13 mouse cellular contexts compared by ENCODE assay signal in the genomic region with DNA sequence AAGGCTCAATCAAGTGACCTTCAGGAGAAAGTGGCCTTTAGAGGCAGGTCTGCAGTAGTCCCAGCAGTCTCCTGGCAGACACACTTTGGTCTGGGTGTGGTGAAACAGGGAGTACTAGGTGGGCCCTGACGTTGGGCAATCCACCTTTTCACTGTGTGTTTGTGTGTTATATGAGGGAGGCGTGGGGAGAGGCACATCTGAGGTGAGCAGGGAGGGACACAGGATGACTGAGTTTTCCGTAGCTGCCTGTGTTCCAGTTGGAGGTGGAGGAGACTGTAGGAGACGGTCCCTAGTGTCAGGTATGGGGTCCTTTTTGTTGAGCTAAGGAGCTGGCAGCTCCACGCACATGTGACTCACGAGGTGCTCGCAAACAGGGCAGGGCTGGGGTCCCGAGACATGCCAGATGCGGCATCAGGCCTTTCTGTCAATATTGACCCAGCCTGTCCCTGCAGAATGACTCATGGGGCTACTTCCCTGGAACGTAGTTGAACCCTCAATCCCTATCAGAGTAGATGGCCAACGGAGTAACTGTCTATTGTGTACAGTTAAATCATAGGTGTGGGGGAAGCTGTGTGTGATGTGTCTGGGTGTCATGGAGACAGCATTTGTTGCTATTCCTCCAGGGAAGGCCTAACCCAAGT. TPM values are rescaled to one million over a fixed set of nuclear protein-coding genes. Genes with fewer than 3 reads are reported as not detected.
DNase-seq lines count a peak whose midpoint lies in the region; ATAC-seq lines count a peak whose summit lies in the region.
"Had no signal": no experiment of that assay in that cellular context is flagged by ENCODE, and none has a peak within 500 bp of the region (broad histone marks: within the 10 kb centered on the region; RNA-seq: fewer than 3 reads in every experiment).

No protein-coding gene starts in this region.

- peaks cover 40% of the 10 kb centered on the region for H3K4me1 ChIP-seq in kidney, embryonic 15.5 days
- no peaks in the 10 kb centered on the region for H3K4me1 ChIP-seq in kidney, embryonic 14.5 days (ENCODE audit: control insufficient read depth, insufficient read depth, low read length)
- H3K4me1 ChIP-seq in limb, embryonic 13.5 days, result peaks cover 20% of the 10 kb centered on the region

- peak; percentile 74 for DNase-seq in 3T3-L1 (ENCODE audit: low read depth, low spot score)
- peak; percentile 48 for DNase-seq in MN1 (ENCODE audit: low spot score)
- DNase-seq in natural killer cell, adult 2 months (ENCODE audit: low spot score in 2 of 2), result no peak
- no peak for DNase-seq in adrenal gland, adult 2 months

- peak overlapping the region; percentile 20 for H3K4me2 ChIP-seq in kidney, embryonic 15.5 days
- H3K4me2 ChIP-seq in kidney, embryonic 14.5 days (replicated peaks; ENCODE audit: low read depth, low read length), result no peak overlapping the region
- 0 out of 2 replicates have a peak overlapping the region, but pooled peaks have one; percentile 7 for H3K4me2 ChIP-seq in limb, embryonic 13.5 days (replicated peaks)

- H3K36me3 ChIP-seq in kidney, embryonic 15.5 days, result no peaks in the 10 kb centered on the region
- no peaks in the 10 kb centered on the region for H3K36me3 ChIP-seq in kidney, embryonic 14.5 days (ENCODE audit: control insufficient read depth, insufficient read depth, low read length)
- H3K36me3 ChIP-seq in limb, embryonic 13.5 days, result no peaks in the 10 kb centered on the region

- no peak overlapping the region for H3K4me3 ChIP-seq in kidney, embryonic 15.5 days (replicated peaks)
- H3K4me3 ChIP-seq in kidney, embryonic 14.5 days (ENCODE audit: low read length), result no peak overlapping the region
- H3K4me3 ChIP-seq in limb, embryonic 13.5 days, result no peak overlapping the region

- H3K9ac ChIP-seq in kidney, embryonic 15.5 days, result no peak overlapping the region
- H3K9ac ChIP-seq in kidney, embryonic 14.5 days (ENCODE audit: low read depth, low read length), result no peak overlapping the region
- H3K9ac ChIP-seq in limb, embryonic 13.5 days, result no peak overlapping the region

- H3K9me3 ChIP-seq in kidney, embryonic 15.5 days (replicated peaks), result no peaks in the 10 kb centered on the region
- no peaks in the 10 kb centered on the region for H3K9me3 ChIP-seq in kidney, embryonic 14.5 days (ENCODE audit: control insufficient read depth, low read length)
- H3K9me3 ChIP-seq in limb, embryonic 13.5 days, result peaks cover 5% of the 10 kb centered on the region; the same call in 1 of the 2 replicates

- H3K27me3 ChIP-seq in kidney, embryonic 15.5 days, result no peaks in the 10 kb centered on the region
- H3K27me3 ChIP-seq in kidney, embryonic 14.5 days (ENCODE audit: control insufficient read depth, insufficient read depth, low read length), result no peaks in the 10 kb centered on the region
- H3K27me3 ChIP-seq in limb, embryonic 13.5 days, result peaks cover 6% of the 10 kb centered on the region; the same call in 1 of the 2 replicates

- no peak overlapping the region for H3K27ac ChIP-seq in kidney, embryonic 15.5 days
- H3K27ac ChIP-seq in kidney, embryonic 14.5 days (ENCODE audit: low read depth, low read length), result no peak overlapping the region
- no peak overlapping the region for H3K27ac ChIP-seq in limb, embryonic 13.5 days

- no peak for ATAC-seq in kidney, embryonic 15.5 days (replicated peaks; ENCODE audit: low FRiP score)
- ATAC-seq in kidney, embryonic 14.5 days (ENCODE audit: low FRiP score, low TSS enrichment), result no peak
- ATAC-seq in limb, embryonic 13.5 days (ENCODE audit: low FRiP score, low read depth), result no peak

- WGBS in kidney, embryonic 15.5 days, result 79% methylated on average over 11 of the region's 11 CpGs
- WGBS in kidney, embryonic 14.5 days, result 77% methylated on average over 11 of the region's 11 CpGs
- 79% methylated on average over 11 of the region's 11 CpGs for WGBS in limb, embryonic 13.5 days

RNA-seq across cellular contexts. Expression of a gene that starts 2.0 kb away (rescaled TPM):
- 168 and 169 TPM in 2 replicates for polyA plus RNA-seq in kidney, embryonic 15.5 days (2015; fragmentation: Nextera tagmentation; extraction: Ambion mirVana)
- polyA plus RNA-seq in kidney, embryonic 14.5 days (2014; fragmentation: Nextera tagmentation; extraction: Ambion mirVana), result 115 and 148 TPM in 2 replicates
- polyA plus RNA-seq in limb, embryonic 13.5 days (2015; fragmentation: Nextera tagmentation; extraction: Ambion mirVana), result 58.5 and 64.0 TPM in 2 replicates
- 100 to 1,000 TPM in 1 of 2 experiments, 10 to 100 TPM in 1; 29.3 to 101 TPM for total RNA-seq in adrenal gland, adult 2 months (2021)
- 43.4 and 55.2 TPM in 2 replicates for polyA plus RNA-seq in adrenal gland, adult 2 months (2012; rRNA removed)

RNA-seq across cellular contexts. Expression of a gene that starts 6.4 kb away (rescaled TPM):
- 0.46 TPM in 1 of 2 replicates, not detected in the other for polyA plus RNA-seq in kidney, embryonic 15.5 days (2015; fragmentation: Nextera tagmentation; extraction: Ambion mirVana)
- 0.56 TPM in 1 of 2 replicates, not detected in the other for polyA plus RNA-seq in kidney, embryonic 14.5 days (2014; fragmentation: Nextera tagmentation; extraction: Ambion mirVana)
- not detected in 2 replicates for polyA plus RNA-seq in limb, embryonic 13.5 days (2015; fragmentation: Nextera tagmentation; extraction: Ambion mirVana)
- not detected for total RNA-seq in adrenal gland, adult 2 months (2021)
- polyA plus RNA-seq in adrenal gland, adult 2 months (2012; rRNA removed), result not detected in 2 replicates
- total RNA-seq: adrenal gland, postnatal 10 days; heart, postnatal 4 days; left cerebral cortex, postnatal 14 days; megakaryocyte progenitor cell, adult 5-6 weeks; MEL had no signal
- polyA plus RNA-seq: neural tube, embryonic 11.5 days had no signal

RNA-seq across cellular contexts. Expression of a gene that starts 11.2 kb away (rescaled TPM):
- 4.2 and 6.4 TPM in 2 replicates for polyA plus RNA-seq in kidney, embryonic 15.5 days (2015; fragmentation: Nextera tagmentation; extraction: Ambion mirVana)
- 2.7 and 3.9 TPM in 2 replicates for polyA plus RNA-seq in kidney, embryonic 14.5 days (2014; fragmentation: Nextera tagmentation; extraction: Ambion mirVana)
- 6.7 and 7.0 TPM in 2 replicates for polyA plus RNA-seq in limb, embryonic 13.5 days (2015; fragmentation: Nextera tagmentation; extraction: Ambion mirVana)
- 10 to 100 TPM in 1 of 2 experiments, 1 to 10 TPM in 1; 3.1 to 20.7 TPM for total RNA-seq in adrenal gland, adult 2 months (2021)
- 0.88 and 1.0 TPM in 2 replicates for polyA plus RNA-seq in adrenal gland, adult 2 months (2012; rRNA removed)
- polyA plus RNA-seq: neural tube, embryonic 11.5 days had no signal

RNA-seq across cellular contexts. Expression of a gene that starts 13.0 kb away (rescaled TPM):
- not detected in 2 replicates for polyA plus RNA-seq in kidney, embryonic 15.5 days (2015; fragmentation: Nextera tagmentation; extraction: Ambion mirVana)
- not detected in 2 replicates for polyA plus RNA-seq in kidney, embryonic 14.5 days (2014; fragmentation: Nextera tagmentation; extraction: Ambion mirVana)
- not detected in 2 replicates for polyA plus RNA-seq in limb, embryonic 13.5 days (2015; fragmentation: Nextera tagmentation; extraction: Ambion mirVana)
- total RNA-seq in adrenal gland, adult 2 months (2021), result not detected
- polyA plus RNA-seq in adrenal gland, adult 2 months (2012; rRNA removed), result not detected in 2 replicates
- total RNA-seq: adrenal gland, postnatal 10 days; heart, postnatal 4 days; left cerebral cortex, postnatal 14 days; megakaryocyte progenitor cell, adult 5-6 weeks; MEL had no signal
- polyA plus RNA-seq: neural tube, embryonic 11.5 days had no signal

RNA-seq across cellular contexts. Expression of a gene that starts 24.7 kb away (rescaled TPM):
- not detected in 2 replicates for polyA plus RNA-seq in kidney, embryonic 15.5 days (2015; fragmentation: Nextera tagmentation; extraction: Ambion mirVana)
- not detected in 2 replicates for polyA plus RNA-seq in kidney, embryonic 14.5 days (2014; fragmentation: Nextera tagmentation; extraction: Ambion mirVana)
- not detected in 2 replicates for polyA plus RNA-seq in limb, embryonic 13.5 days (2015; fragmentation: Nextera tagmentation; extraction: Ambion mirVana)
- total RNA-seq in adrenal gland, adult 2 months (2021), result not detected
- polyA plus RNA-seq in adrenal gland, adult 2 months (2012; rRNA removed), result not detected in 2 replicates
- total RNA-seq: adrenal gland, postnatal 10 days; heart, postnatal 4 days; left cerebral cortex, postnatal 14 days; megakaryocyte progenitor cell, adult 5-6 weeks; MEL had no signal
- polyA plus RNA-seq: neural tube, embryonic 11.5 days had no signal

Comparison
In these comparisons a context has a peak if more than half of its experiments do, and no peak if none do; other contexts are left out.
1. DNase-seq: peak in 3T3-L1 (single experiment) and MN1 (single experiment); none in natural killer cell, adult 2 months (0 of 2) and adrenal gland, adult 2 months (single experiment).